Mouse (Mus musculus) erythroblast, embryonic 14.5 days (primary cell): ENCODE measurements around the gene Ptprn2. TPM values are rescaled to one million over a fixed set of nuclear protein-coding genes. Genes with fewer than 3 reads are reported as not detected.

ENCODE experiments used
- H3K27me3 ChIP-seq: 2 replicates; pipeline ENCODE4 v1.6.1; 2012; ENCODE audit warnings: inconsistent platforms; ENCODE audit not compliant: control insufficient read depth
- H3K36me3 ChIP-seq: 2 replicates; pipeline ENCODE4 v1.6.1; 2012; ENCODE audit warnings: mild to moderate bottlenecking, inconsistent platforms; ENCODE audit not compliant: control insufficient read depth
- H3K4me1 ChIP-seq: 2 replicates; pipeline ENCODE4 v1.6.1; 2012; ENCODE audit warnings: inconsistent platforms; ENCODE audit not compliant: control insufficient read depth
- H3K4me3 ChIP-seq: replicated peaks from 2 replicates; pipeline ENCODE3; 2012; ENCODE audit warnings: moderate library complexity, mild to moderate bottlenecking, inconsistent platforms
- H3K9me3 ChIP-seq: 2 replicates; pipeline ENCODE4 v1.6.1; 2012; ENCODE audit warnings: low read length, inconsistent platforms, mixed read lengths; ENCODE audit not compliant: control insufficient read depth
- GATA1 ChIP-seq: IDR thresholded peaks from 2 replicates; pipeline ENCODE4 v1.6.1; 2012; ENCODE audit warnings: low read length, inconsistent platforms, mixed read lengths
- TAL1 ChIP-seq: IDR thresholded peaks from 3 replicates; pipeline ENCODE4 v1.6.1; 2012; ENCODE audit warnings: low read length, inconsistent platforms, mixed read lengths
- polyA plus RNA-seq: library from polyadenylated mRNA; stranded (reverse); fragments of >175 nt; gene quantifications from 2 replicates; pipeline ENCODE4 v1.2.3, GENCODE M21; 2012

Gene Ptprn2
- polyA plus RNA-seq, 1 experiment = 0.03 TPM

DNA sequence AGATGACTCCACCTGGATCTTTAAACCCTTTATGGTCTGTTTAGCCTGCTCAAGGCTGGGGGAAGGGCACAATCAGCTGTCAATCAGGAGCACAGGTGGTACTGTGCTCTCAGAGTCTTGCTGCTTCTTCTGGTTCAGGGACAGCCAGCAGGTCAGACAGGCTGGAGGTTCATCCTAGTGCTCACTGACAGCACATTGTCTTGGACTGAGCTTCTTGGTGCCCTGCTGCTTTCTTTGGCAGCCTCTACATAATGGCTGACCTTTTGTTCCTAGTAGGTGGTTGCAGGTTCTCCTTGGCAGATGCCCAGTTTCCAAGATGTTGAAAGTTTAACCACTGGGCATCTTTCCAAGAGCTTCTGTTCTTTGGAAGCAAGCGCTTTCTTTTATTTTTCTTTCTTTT, 55.1 kb downstream of the Ptprn2 start:
- Histone ChIP-seq H3K4me1 (no peaks in the 10 kb centered on the region), H3K9me3 (no peaks in the 10 kb centered on the region; the same call in 1 of the 2 replicates), H3K27me3 (no peaks in the 10 kb centered on the region), H3K36me3 (no peaks in the 10 kb centered on the region), H3K4me3 (no peak overlapping the region)
- TF ChIP-seq GATA1 = no peak
- no peak for TF ChIP-seq TAL1

DNA sequence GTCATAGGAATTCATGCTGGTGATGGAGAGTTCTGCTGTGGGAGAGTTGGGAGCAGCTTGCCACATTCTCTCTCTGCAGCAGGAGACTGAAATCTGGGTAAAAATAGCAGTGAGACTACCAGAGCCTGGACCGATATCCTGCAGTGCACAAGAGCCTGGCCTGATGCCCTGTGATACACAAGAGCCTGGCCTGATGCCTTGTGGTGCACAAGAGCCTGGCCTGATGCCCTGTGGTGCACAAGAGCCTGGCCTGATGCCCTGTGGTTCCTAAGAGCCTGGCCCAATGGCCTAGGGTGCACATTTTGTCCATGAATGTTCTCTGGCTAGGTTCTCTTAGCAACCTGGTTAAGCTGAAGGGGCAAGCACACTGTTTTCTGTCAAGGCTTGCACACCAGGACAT, 64.5 kb downstream of the Ptprn2 start:
- no peaks in the 10 kb centered on the region for H3K4me1 ChIP-seq
- no peaks in the 10 kb centered on the region for H3K36me3 ChIP-seq
- TF ChIP-seq GATA1 = no peak
- no peak for TF ChIP-seq TAL1
- H3K27me3 ChIP-seq = no peaks in the 10 kb centered on the region
- no peak overlapping the region for H3K4me3 ChIP-seq
- H3K9me3 ChIP-seq = peaks cover 4% of the 10 kb centered on the region; the same call in 1 of the 2 replicates

DNA sequence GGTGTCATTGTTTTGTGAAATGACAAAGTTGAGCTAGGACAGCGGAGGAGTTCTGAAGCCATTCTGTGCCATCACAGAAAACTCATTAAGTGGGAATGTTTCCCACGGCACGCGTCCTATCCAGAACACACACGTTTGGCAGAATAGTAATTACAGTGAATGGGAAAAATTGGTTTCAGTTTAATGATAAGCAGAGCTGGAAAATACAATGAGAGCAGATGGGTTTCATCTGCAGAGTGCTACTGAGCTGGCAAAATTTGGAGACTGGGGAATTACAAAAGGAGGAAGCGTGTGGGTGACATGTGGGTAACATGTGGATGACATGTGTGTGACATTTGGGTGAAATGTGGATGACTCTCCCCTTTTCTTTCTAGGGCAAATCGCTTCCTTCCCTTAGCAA, 66.0 kb downstream of the Ptprn2 start:
- Histone ChIP-seq H3K27me3 (no peaks in the 10 kb centered on the region), H3K4me3 (no peak overlapping the region), H3K4me1 (no peaks in the 10 kb centered on the region), H3K9me3 (peaks cover 4% of the 10 kb centered on the region; the same call in 1 of the 2 replicates), H3K36me3 (no peaks in the 10 kb centered on the region)
- TF ChIP-seq GATA1 (no peak), TAL1 (no peak)

DNA sequence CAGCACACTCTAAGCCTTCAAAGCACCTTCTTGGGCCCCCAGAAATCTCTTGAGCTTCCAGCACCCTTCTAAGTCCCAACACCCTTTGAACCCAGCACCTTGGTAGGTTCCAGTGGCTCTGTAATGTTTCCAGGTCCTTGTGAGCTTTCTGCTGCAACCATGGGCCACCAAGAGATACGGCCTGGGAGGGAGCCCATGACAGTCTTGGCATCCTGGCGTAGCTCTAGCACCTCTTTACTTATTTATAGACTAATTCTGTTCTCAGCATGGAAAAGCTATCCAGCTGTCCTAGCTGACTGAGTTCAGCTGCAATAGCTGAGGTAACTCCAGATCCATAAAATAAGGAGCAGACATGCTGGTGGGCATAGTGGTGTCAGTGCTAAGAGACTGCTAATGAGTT, 66.8 kb downstream of the Ptprn2 start:
- Histone ChIP-seq H3K4me3 (no peak overlapping the region), H3K9me3 (peaks cover 4% of the 10 kb centered on the region; the same call in 1 of the 2 replicates), H3K4me1 (no peaks in the 10 kb centered on the region), H3K27me3 (no peaks in the 10 kb centered on the region), H3K36me3 (no peaks in the 10 kb centered on the region)
- TF ChIP-seq GATA1 (no peak), TAL1 (no peak)

DNA sequence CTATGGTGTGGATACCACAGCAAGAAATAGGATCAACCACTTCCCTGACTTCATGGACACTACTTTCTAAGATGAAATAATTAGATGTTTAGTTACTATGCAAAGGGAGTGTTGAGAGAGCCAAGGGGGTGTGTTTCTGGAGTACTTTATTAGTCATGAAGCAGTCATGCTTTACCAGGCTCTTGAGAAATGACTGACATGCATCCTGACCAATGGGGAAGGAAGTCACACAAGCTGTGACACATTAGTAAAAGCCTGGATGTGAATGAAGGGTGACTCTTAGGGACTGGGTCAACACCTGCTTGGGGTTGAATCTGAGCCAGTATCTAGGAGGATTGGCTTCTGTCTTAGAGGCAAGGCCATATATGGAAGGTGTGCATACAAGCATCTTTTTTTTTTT, 67.8 kb downstream of the Ptprn2 start:
- no peaks in the 10 kb centered on the region for H3K9me3 ChIP-seq
- no peaks in the 10 kb centered on the region for H3K27me3 ChIP-seq
- TF ChIP-seq GATA1 = no peak
- no peak for TF ChIP-seq TAL1

DNA sequence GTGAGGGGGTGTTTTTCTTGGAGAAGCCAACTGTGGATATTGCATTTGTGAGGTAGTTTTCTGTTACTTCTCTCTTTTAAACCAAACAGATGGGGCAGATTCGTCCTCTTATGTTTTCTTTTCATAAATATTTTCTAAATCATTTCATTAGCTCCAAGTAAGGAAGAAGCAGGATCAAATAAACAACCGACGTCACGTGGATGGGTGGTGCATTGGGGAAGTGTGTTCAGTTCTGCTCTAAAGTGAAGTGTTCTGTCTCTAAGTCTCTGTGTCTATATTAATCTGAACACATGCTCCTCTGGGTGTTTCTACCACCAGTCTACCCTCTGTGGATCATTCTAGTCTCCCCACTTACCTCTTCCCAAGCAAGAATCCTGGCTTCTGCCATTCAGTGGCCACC, 70.4 kb downstream of the Ptprn2 start:
- Histone ChIP-seq H3K9me3 (no peaks in the 10 kb centered on the region), H3K27me3 (no peaks in the 10 kb centered on the region), H3K4me1 (no peaks in the 10 kb centered on the region), H3K36me3 (no peaks in the 10 kb centered on the region), H3K4me3 (no peak overlapping the region)
- no peak for TF ChIP-seq GATA1
- no peak for TF ChIP-seq TAL1

More for the DNA sequence above, 67.8 kb downstream of the Ptprn2 start:
- no peaks in the 10 kb centered on the region for H3K4me1 ChIP-seq
- H3K36me3 ChIP-seq = no peaks in the 10 kb centered on the region
- H3K4me3 ChIP-seq = no peak overlapping the region

DNA sequence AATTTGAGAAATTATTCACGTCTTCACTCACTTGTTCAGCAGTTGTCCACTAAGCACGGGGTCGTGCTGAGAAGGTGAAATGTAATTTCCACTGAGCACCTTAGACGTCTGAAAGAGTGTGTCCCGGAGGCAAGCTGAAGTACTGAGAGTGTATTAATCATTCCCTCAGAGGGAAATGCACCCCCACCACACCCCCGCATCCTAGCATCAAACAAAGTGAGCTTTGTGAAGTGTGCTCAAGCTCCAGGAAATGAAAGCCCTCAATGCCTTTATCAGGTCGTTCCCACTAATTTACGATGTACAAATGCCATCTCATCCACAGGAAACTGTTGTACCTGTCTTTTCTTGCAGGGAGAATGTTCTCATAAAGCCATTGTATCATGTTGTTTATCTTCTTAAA, 78.9 kb downstream of the Ptprn2 start:
- Histone ChIP-seq H3K4me1 (no peaks in the 10 kb centered on the region), H3K27me3 (no peaks in the 10 kb centered on the region), H3K4me3 (no peak overlapping the region), H3K36me3 (no peaks in the 10 kb centered on the region), H3K9me3 (peaks cover 3% of the 10 kb centered on the region; the same call in 1 of the 2 replicates)
- no peak for TF ChIP-seq TAL1

DNA sequence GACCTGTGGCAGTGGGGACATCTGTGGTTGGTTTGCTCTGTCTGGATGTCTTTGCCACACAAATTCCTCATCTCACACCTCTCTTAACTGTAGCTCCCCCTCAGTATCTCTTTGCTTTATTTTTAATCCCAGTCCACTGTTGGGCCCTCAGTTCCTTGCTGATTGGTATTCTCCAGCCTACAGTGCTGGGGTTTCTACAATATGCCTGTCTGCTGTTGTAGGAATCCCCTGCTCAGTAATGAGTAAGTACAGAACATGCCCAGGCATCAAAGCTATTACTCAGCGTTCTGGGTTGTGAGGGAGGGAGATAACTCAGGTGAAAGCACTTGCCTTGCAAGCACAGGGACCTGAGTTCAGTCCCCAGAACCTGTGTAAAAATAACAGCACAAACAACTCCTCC, 81.2 kb downstream of the Ptprn2 start:
- no peak for TF ChIP-seq TAL1
- no peak for TF ChIP-seq GATA1
- Histone ChIP-seq H3K9me3 (peaks cover 3% of the 10 kb centered on the region; the same call in 1 of the 2 replicates), H3K4me1 (no peaks in the 10 kb centered on the region), H3K36me3 (no peaks in the 10 kb centered on the region), H3K4me3 (no peak overlapping the region), H3K27me3 (no peaks in the 10 kb centered on the region)

DNA sequence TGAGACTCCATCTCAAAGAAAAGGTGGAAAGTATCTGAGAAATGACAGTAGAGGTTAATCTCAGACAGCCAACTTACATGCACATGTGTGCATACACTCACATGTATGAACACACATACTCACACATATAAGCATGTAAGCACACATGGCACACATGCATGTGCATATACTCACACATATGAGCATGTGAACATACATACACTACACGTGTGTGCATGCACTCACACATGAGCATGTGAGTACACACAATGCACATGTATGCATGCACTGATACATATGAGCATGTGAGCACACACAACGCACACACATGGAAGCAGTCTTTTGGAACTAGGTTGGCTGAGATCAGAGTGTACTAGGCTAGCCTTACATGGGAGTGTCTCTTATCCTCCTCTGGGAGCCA, 81.7 kb downstream of the Ptprn2 start:
- Histone ChIP-seq H3K4me1 (no peaks in the 10 kb centered on the region), H3K4me3 (no peak overlapping the region), H3K27me3 (no peaks in the 10 kb centered on the region), H3K36me3 (no peaks in the 10 kb centered on the region), H3K9me3 (peaks cover 3% of the 10 kb centered on the region; the same call in 1 of the 2 replicates)
- no peak for TF ChIP-seq TAL1
- no peak for TF ChIP-seq GATA1

DNA sequence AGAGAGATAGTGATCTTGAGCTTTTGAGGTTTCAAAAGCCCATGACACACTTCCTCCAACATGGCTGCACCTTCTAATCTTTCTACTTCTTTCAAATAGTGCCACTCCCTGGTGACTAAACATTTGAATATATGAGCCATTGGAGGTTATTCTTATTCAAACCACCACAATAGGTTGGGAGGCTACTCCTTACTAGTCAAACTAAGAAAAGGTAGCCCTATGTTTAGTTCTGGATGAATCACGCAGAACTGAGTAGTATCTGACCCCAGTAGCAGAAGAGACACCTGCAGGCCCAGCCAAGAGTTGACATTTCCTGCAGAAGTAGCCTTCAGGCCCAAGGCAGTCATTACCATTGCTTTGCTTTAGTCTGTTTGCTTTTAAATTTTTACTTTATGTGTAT, 84.0 kb downstream of the Ptprn2 start:
- Histone ChIP-seq H3K9me3 (no peaks in the 10 kb centered on the region), H3K4me1 (no peaks in the 10 kb centered on the region), H3K4me3 (no peak overlapping the region), H3K36me3 (no peaks in the 10 kb centered on the region), H3K27me3 (no peaks in the 10 kb centered on the region)
- TF ChIP-seq TAL1 (no peak), GATA1 (no peak)
